Comparison of ENCODE assay signal across 8 mouse cellular contexts in genomic region chr5:15506575-15507308, GRCm38 (mm10). TPM values are rescaled to one million over a fixed set of nuclear protein-coding genes. Genes with fewer than 3 reads are reported as not detected.
A peak's percentile ranks its signal among the peaks of the same experiment; 100 is the strongest.
DNase-seq lines count a peak whose midpoint lies in the region; ATAC-seq and TF ChIP-seq lines count a peak whose summit lies in the region.

No protein-coding gene starts in this region.

- no peak for TF ChIP-seq POLR2A in limb, embryonic 14.5 days (IDR thresholded peaks at IDR 0.05; ENCODE audit: borderline replicate concordance, extremely low read depth, insufficient read depth, insufficient read length)

- peak; percentile 67 for TF ChIP-seq CTCF in gastrocnemius, adult 2 months (IDR thresholded peaks at IDR 0.05)
- peak; percentile 78 for TF ChIP-seq CTCF in heart, postnatal 0 days (IDR thresholded peaks at IDR 0.05; ENCODE audit: low read depth)

- 0 out of 2 replicates have a peak, but pooled peaks cover 10% of the 10 kb centered on the region for H3K9me3 ChIP-seq in heart, postnatal 0 days (replicated peaks; ENCODE audit: control insufficient read depth, low read length)
- H3K9me3 ChIP-seq in limb, embryonic 14.5 days (ENCODE audit: control insufficient read depth, low read length) = peaks cover 12% of the 10 kb centered on the region
- peaks cover 7% of the 10 kb centered on the region for H3K9me3 ChIP-seq in neural tube, embryonic 14.5 days (ENCODE audit: control insufficient read depth, low read length)

- no peak for TF ChIP-seq EP300 in heart, postnatal 0 days (IDR thresholded peaks at IDR 0.05; ENCODE audit: low read depth)

- H3K9ac ChIP-seq in heart, postnatal 0 days (replicated peaks; ENCODE audit: low read depth, low read length) = no peak overlapping the region
- H3K9ac ChIP-seq in limb, embryonic 14.5 days (ENCODE audit: low read depth, low read length, severe bottlenecking) = no peak overlapping the region
- H3K9ac ChIP-seq in neural tube, embryonic 14.5 days (replicated peaks; ENCODE audit: low read depth, low read length) = no peak overlapping the region

- peak; percentile 43 for DNase-seq in gastrocnemius, adult 2 months
- no peak for DNase-seq in gastrocnemius, adult 8-10 months (ENCODE audit: low spot score in 2 of 2)
- peak; percentile 87 for DNase-seq in ES-CJ7 (ENCODE audit: low read depth, low spot score)
- DNase-seq in embryo, embryonic 10 days (ENCODE audit: low spot score) = peak; percentile 82
- peak; percentile 10 for DNase-seq in heart, postnatal 0 days (ENCODE audit: low spot score)
- peak; percentile 79 for DNase-seq in limb, embryonic 14.5 days (ENCODE audit: low spot score)
- no peak for DNase-seq in spleen, postnatal 4 days (ENCODE audit: low spot score in 2 of 2)

- H3K4me2 ChIP-seq in heart, postnatal 0 days (ENCODE audit: low read depth, low read length) = peak overlapping the region; percentile 4; the same call in 1 of the 2 replicates
- H3K4me2 ChIP-seq in limb, embryonic 14.5 days (replicated peaks; ENCODE audit: low read depth, low read length, severe bottlenecking) = peak overlapping the region; percentile 13; the same call in 1 of the 2 replicates
- H3K4me2 ChIP-seq in neural tube, embryonic 14.5 days (ENCODE audit: low read depth, low read length) = no peak overlapping the region

- H3K4me1 ChIP-seq in heart, postnatal 0 days (ENCODE audit: control insufficient read depth, insufficient read depth) = no peaks in the 10 kb centered on the region
- no peaks in the 10 kb centered on the region for H3K4me1 ChIP-seq in limb, embryonic 14.5 days (ENCODE audit: control insufficient read depth, insufficient read depth, low read length)
- no peaks in the 10 kb centered on the region for H3K4me1 ChIP-seq in neural tube, embryonic 14.5 days (ENCODE audit: control insufficient read depth, insufficient read depth, low read length)

- peak; percentile 33; the same call in 1 of the 2 replicates for ATAC-seq in heart, postnatal 0 days (ENCODE audit: insufficient read depth, low read depth)
- ATAC-seq in limb, embryonic 14.5 days (ENCODE audit: low FRiP score, low read depth) = peak; percentile 65
- peak; percentile 61; the same call in 1 of the 2 replicates for ATAC-seq in neural tube, embryonic 14.5 days (ENCODE audit: low read depth)

- intact Hi-C loops in gastrocnemius, adult 2 months (cut with DNase I) = no loop called here

- peak overlapping the region; percentile 61 for H3K4me3 ChIP-seq in gastrocnemius, adult 2 months
- no peak overlapping the region for H3K4me3 ChIP-seq in heart, postnatal 0 days (ENCODE audit: low read depth, low read length)
- H3K4me3 ChIP-seq in limb, embryonic 14.5 days (replicated peaks; ENCODE audit: low read length) = peak overlapping the region; percentile 13
- H3K4me3 ChIP-seq in neural tube, embryonic 14.5 days (ENCODE audit: low read depth, low read length) = no peak overlapping the region

- H3K36me3 ChIP-seq in heart, postnatal 0 days (replicated peaks; ENCODE audit: control insufficient read depth, insufficient read depth, low read length) = no peaks in the 10 kb centered on the region
- no peaks in the 10 kb centered on the region for H3K36me3 ChIP-seq in limb, embryonic 14.5 days (ENCODE audit: control insufficient read depth, insufficient read depth, low read length)
- no peaks in the 10 kb centered on the region for H3K36me3 ChIP-seq in neural tube, embryonic 14.5 days (ENCODE audit: control insufficient read depth, insufficient read depth, low read length)

- WGBS in heart, postnatal 0 days = 42% methylated on average over 16 of the region's 16 CpGs
- WGBS in limb, embryonic 14.5 days = 53% methylated on average over 16 of the region's 16 CpGs
- 50% methylated on average over 16 of the region's 16 CpGs for WGBS in neural tube, embryonic 14.5 days

- no peaks in the 10 kb centered on the region for H3K27me3 ChIP-seq in heart, postnatal 0 days (ENCODE audit: control insufficient read depth, insufficient read depth, low read length)
- H3K27me3 ChIP-seq in limb, embryonic 14.5 days (ENCODE audit: control insufficient read depth, insufficient read depth, low read length) = no peaks in the 10 kb centered on the region
- no peaks in the 10 kb centered on the region for H3K27me3 ChIP-seq in neural tube, embryonic 14.5 days (ENCODE audit: control insufficient read depth, insufficient read depth, low read length)

- peak overlapping the region; percentile 46 for H3K27ac ChIP-seq in gastrocnemius, adult 2 months
- H3K27ac ChIP-seq in heart, postnatal 0 days (ENCODE audit: low read depth) = no peak overlapping the region
- H3K27ac ChIP-seq in limb, embryonic 14.5 days (replicated peaks; ENCODE audit: low read depth, low read length) = no peak overlapping the region
- H3K27ac ChIP-seq in neural tube, embryonic 14.5 days (ENCODE audit: low read depth, low read length) = no peak overlapping the region

RNA-seq across cellular contexts. Expression of gene Gm21190, which starts 22.3 kb away (rescaled TPM):
- not detected for total RNA-seq in gastrocnemius, adult 2 months (2021)
- not detected for total RNA-seq in gastrocnemius, adult 8-10 months (2022)
- not detected in 2 replicates for total RNA-seq in heart, postnatal 0 days (2014; rRNA removed; ENCODE audit: low replicate concordance)
- polyA plus RNA-seq in heart, postnatal 0 days (2015; fragmentation: Nextera tagmentation; extraction: Ambion mirVana) = 0.10 TPM in 1 of 2 replicates, not detected in the other
- polyA plus RNA-seq in limb, embryonic 14.5 days (2012; rRNA removed) = not detected in 2 replicates
- not detected in 2 replicates for polyA plus RNA-seq in limb, embryonic 14.5 days (2014; fragmentation: Nextera tagmentation; extraction: Ambion mirVana)
- not detected in 2 replicates for polyA plus RNA-seq in neural tube, embryonic 14.5 days (2014; fragmentation: Nextera tagmentation; extraction: Ambion mirVana)

RNA-seq across cellular contexts. Expression of gene Gm21149, which starts 30.4 kb away (rescaled TPM):
- not detected for total RNA-seq in gastrocnemius, adult 2 months (2021)
- not detected for total RNA-seq in gastrocnemius, adult 8-10 months (2022)
- total RNA-seq in heart, postnatal 0 days (2014; rRNA removed; ENCODE audit: low replicate concordance) = not detected in 2 replicates
- not detected in 2 replicates for polyA plus RNA-seq in heart, postnatal 0 days (2015; fragmentation: Nextera tagmentation; extraction: Ambion mirVana)
- polyA plus RNA-seq in limb, embryonic 14.5 days (2012; rRNA removed) = not detected in 2 replicates
- polyA plus RNA-seq in limb, embryonic 14.5 days (2014; fragmentation: Nextera tagmentation; extraction: Ambion mirVana) = not detected in 2 replicates
- polyA plus RNA-seq in neural tube, embryonic 14.5 days (2014; fragmentation: Nextera tagmentation; extraction: Ambion mirVana) = not detected in 2 replicates

Comparison
In these comparisons a context has a peak if more than half of its experiments do, and no peak if none do; other contexts are left out.
1. DNase-seq: peak in gastrocnemius, adult 2 months (single experiment), ES-CJ7 (single experiment), embryo, embryonic 10 days (single experiment), heart, postnatal 0 days (single experiment) and limb, embryonic 14.5 days (single experiment); none in gastrocnemius, adult 8-10 months (0 of 2) and spleen, postnatal 4 days (0 of 2).
2. H3K4me3 ChIP-seq: peak in gastrocnemius, adult 2 months (single experiment) and limb, embryonic 14.5 days (single experiment); none in heart, postnatal 0 days (single experiment) and neural tube, embryonic 14.5 days (single experiment).
3. Peak in every context shown above with its lines, with median percentiles within 50 percentile points of each other: ATAC-seq.